Mouse (Mus musculus) retina, postnatal 7 days (tissue): ENCODE results near the gene Slc7a11.

Experiments used
- DNase-seq: peaks from one replicate; pipeline ENCODE4 v3.0.0-alpha.2; 2012; ENCODE audit warnings: low read depth, low spot score

Slc7a11 gene

DNA sequence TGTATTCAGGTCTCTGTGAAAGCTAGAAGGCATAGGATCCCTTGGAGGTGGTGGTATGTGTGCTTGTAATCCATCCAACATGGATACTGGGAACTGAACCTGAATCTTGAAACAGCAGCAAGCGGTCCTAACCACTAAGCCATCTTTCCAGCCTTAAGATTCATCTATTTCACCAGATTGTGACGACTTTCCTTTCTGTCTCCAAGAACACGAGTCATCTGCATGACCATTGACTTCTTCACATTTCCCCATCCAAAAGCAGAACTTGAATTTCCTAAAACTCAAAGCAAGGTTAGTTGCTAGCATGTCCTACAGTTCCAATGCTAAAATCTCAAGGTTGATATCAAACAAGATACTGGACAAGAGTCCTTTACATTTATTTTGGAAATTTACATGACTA is 37.5 kb downstream of the Slc7a11 start:
- no peak for DNase-seq

DNA sequence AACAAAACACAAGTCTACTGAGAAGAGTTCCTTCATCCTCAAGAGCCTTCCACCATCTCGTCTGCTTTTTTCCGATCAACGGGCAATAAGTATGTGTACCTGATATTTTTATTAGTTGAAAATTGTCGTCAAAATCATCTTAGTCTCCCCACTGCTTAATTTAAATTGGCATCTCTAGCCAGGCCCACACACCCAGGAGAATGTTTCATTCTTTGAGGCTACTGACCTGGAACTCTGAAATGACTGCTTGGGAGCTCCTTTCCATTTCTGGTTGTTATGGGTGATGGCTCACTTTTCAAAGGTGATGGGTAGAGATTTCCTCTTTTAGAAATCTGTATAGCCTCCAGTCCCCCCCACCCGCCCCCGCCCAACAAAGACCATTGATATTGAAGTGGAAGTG is 54.6 kb downstream of the Slc7a11 start:
- DNase-seq, result no peak

GRCm38 (mm10) chr3:50388288-50388687 is 55.1 kb downstream of the Slc7a11 start:
- no peak for DNase-seq

DNA sequence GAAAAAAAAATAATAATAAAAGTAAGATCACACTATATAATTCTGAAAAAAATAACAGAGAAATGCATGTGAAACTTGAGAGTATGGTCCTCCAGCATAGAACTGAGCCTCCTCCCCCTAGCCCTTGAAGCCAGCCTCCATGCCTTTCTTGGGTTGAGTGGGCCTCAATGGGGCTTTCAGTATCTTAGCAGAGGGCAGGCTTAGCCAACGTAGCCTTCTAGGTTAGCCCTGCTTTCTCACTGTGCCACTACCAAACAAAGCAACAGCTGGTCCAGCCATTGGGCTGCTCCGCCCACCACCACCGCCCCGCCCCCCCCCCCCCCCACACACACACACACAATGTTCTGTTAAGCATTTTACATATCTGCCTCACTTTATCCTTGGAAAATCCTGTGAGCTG is 56.1 kb downstream of the Slc7a11 start:
- no peak for DNase-seq

GRCm38 (mm10) chr3:50386561-50387221 is 56.7 kb downstream of the Slc7a11 start:
- no peak for DNase-seq

DNA sequence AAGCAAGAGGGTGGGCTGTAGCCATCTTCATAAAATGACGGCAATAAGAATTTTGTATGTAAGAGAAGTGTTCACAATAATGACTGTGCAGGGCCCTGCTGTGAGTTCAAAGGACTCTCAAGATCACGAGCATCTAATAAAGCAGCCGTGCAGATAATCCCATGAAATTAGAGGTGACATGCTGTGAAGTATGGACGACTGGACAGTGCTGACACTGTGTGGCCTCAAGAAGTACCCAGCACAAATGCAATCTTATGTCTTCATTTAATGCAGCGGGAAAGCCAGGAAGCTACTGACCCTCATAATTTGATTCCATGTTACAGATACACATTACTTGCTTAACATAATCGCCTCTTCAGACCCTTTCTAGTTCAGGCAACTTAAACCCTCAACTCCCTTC is 57.3 kb downstream of the Slc7a11 start:
- DNase-seq, result no peak

GRCm38 (mm10) chr3:50382729-50383128 is 60.7 kb downstream of the Slc7a11 start:
- DNase-seq, result no peak

DNA sequence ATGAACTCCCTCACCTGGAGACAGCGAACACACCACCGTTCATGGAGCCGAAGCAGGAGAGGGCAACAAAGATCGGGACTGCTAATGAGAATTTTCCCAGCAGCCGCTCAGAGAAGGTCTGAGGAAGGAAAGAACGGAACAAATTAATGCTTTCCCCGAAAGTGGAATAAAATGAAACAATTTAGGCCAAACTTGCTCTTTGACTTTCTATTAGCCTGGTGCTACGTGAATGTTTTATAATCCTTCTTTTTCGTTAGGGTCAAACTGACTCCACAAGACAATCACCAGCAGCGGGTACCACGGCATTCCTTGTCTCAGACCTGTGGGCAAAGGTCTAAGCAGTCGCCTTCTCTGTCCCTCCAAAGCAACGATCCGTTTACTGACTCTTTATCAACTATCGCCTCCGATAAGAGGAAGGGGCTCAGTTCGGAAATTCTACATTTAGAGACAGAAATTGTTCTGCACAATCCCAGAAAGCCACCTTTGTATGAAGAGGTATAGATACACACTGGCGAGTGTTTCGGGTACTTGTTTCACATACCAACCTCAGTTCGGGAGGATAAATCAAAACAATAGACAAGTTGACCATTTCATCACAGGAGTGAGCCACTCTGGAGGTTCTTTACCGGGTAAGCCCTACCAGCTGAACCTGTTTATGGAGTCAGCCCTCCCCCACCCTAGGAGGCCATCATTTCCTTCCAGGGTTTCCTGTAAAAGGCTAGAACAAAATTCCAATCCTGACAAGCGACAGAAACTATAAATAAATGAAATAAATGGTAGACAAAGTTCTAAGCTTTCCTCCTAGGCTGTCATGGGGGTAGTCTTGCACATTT is 61.3 kb downstream of the Slc7a11 start:
- DNase-seq, result no peak

- DNase-seq, result peak; percentile 62
These were observed 62.1 kb downstream of the Slc7a11 start for GRCm38 (mm10) chr3:50381160-50381860.

GRCm38 (mm10) chr3:50379942-50380341 is 63.5 kb downstream of the Slc7a11 start:
- DNase-seq, result no peak

DNA sequence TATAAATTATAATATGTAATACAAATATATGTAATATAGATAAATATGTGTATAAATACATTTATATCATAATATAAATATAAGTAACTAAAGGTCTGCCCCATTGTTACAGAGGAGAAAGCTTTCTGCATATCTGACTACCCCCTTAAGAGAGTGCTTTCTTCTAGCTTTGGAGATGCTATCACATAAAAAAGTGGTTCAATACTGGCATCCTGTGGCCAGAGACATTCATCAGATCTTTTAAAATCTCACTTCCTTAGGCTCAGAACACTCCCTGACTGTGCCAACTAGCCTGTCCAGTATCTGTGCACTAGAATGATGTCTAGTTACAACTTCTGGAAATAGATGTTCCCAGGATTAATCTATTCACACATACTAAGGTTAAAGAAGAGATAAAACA is 67.9 kb downstream of the Slc7a11 start:
- no peak for DNase-seq

- no peak for DNase-seq
These were observed 73.6 kb downstream of the Slc7a11 start for GRCm38 (mm10) chr3:50369791-50370190.

- no peak for DNase-seq
These were observed 76.2 kb downstream of the Slc7a11 start for GRCm38 (mm10) chr3:50367175-50367574.

DNA sequence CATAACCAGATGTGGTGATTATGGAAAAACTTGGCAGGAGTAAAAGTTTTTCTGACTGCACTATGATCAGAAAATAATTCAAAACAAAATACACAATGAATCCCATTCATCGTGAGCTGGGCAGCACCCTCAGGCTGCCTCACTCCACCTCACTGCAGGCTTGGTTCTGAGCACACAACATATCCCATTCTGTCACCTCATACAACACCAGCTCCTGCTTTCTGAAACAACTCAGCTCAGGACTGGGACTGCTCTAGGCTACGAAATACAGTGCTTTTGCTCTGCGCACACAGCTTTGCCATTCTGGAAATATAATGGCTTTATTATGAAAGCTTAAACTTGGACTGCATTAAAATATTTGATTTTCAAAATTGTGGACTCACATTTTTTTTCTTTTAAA is 79.8 kb downstream of the Slc7a11 start:
- DNase-seq, result no peak

GRCm38 (mm10) chr3:50347081-50347480 is 96.3 kb downstream of the Slc7a11 start:
- DNase-seq, result no peak

- no peak for DNase-seq
These were observed 99.0 kb downstream of the Slc7a11 start for GRCm38 (mm10) chr3:50344411-50344810.

DNA sequence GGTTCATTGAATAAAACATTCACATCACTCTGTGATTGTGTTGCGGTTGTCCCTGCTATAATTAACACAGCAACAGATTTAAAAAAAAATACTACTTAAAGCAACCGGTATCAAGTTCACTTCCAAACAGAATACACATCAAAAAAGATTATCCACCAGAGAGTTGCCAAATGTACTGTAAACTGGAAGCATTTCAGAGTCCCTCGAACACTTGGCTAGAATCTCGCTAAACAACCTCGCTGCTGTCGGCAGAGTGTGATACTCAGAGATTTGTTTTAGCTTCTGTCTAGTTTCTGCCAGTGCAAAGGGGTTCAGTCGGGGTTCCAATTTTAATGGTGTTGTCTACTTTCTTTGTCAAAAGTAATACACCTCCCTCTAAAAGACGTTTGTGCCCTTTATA is 118.9 kb downstream of the Slc7a11 start:
- no peak for DNase-seq

- no peak for DNase-seq
These were observed 119.5 kb downstream of the Slc7a11 start for GRCm38 (mm10) chr3:50323881-50324280.

GRCm38 (mm10) chr3:50320862-50321261 is 122.6 kb downstream of the Slc7a11 start:
- no peak for DNase-seq

GRCm38 (mm10) chr3:50318074-50318473 is 125.3 kb downstream of the Slc7a11 start:
- no peak for DNase-seq

- DNase-seq, result no peak
These were observed 129.6 kb downstream of the Slc7a11 start for GRCm38 (mm10) chr3:50313816-50314215.
